Mouse (Mus musculus): Measurements from ENCODE around the gene Olfr339.
"Not testable (repeated sequence)": the region's sequence is repeated elsewhere in the genome, so short reads cannot be mapped to it uniquely, and the experiment has no call there.

Gene Olfr339

DNA sequence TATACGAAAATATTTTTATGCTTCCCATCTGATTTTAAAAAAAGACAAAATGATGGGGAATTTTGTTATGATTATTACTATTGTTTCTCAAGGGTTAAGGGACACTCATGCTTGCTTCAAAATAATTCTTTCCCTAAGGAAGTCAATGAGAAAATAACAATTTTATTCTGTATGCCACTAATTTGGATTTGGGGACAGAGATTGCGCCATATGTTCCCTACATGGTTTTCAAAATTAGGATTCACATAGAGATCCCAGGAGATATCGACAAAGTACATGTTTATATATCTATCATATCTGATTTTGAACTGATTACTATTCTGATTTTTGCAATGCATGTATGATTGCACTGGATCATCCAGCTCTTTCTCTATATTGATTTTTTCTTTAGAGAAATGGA, at the start of gene Olfr339:
Gene Olfr339, plus strand, starts transcription at position 301 of the 400 bp plus-strand sequence.
- no peak for DNase-seq (ENCODE audit: extremely low spot score, low spot score)

DNA sequence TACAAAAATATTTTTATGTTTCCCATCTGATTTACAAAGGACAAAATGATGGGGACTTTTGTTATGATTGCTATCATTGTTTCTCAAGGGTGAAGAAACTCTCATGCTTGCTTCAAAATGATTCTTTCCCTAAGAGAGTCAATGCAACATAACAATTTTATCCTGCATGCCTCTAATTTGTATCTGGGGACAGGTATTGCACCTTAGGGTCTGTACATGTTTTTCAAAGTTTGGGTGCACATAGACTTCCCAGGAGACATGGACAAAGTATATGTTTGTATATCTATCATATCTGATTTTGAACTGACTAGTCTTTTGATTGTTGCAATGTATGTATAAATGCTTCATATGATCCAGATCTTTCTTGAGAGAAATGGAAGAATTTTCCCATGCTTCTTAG, 45.5 kb upstream of the Olfr339 start, which contains the start of gene Olfr338:
Gene Olfr338, plus strand, starts transcription at position 301 of the 400 bp plus-strand sequence.
- no peak for DNase-seq (ENCODE audit: extremely low spot score, low spot score)

DNA sequence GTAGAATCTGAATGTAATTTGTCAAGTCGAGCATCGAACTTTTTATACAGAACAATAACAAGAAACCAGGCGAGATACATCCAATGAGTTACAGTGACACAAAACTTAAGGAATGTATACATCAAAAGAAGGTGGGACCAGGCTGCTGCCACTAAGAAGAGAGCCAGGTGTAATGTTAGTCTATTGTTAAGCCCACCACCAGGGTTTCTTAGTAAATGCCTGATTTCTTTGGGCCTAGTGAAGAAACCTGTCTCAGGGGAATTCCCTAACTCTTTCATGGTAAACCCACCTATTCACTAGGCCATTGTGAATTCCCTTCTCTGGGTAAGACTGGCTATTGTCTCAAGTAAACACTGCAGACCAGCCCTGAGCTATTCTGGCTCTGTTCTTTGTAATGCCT, 3.6 kb upstream of the Olfr339 start:
- not testable (repeated sequence) for DNase-seq (ENCODE audit: extremely low spot score, low spot score)

DNA sequence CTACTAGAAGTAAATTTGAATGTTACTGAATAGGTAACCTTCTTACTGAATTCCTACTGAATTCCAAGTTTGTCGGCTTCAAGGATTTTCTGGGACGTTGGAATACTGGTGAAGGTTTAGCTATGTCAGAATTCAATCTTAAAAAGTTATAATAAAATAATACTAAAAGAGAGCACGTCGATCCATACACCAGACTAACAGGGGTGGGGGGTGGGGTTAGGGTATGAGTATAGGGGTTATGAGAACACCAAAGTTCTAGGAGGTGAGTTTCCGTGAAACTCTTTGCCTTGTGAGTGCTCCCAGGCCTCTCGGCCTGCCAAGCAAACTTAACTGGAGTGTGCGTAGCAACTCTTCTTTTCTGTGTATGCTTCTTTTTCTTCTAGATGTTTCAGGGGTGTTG, 3.2 kb upstream of the Olfr339 start:
- DNase-seq (ENCODE audit: extremely low spot score, low spot score), result not testable (repeated sequence)

DNA sequence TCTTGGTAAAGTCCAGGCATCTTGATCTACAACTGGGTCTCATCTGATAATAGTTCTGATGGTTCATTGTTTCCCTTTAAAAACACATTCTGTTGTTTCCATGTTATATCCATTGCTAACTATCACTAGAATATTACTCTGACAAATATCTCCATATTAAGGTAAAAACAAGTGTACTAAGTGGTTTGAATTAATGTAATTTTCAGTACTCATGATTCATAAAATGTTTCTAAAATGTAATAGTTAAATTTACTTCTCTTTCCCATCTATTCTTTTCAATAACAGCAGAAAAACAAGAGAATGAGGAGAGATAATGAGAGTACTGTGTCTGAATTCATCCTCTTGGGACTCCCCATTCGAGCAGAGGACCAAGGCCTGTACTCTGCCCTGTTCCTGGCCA, 33.5 kb downstream of the Olfr339 start, which contains the start of gene Olfr340:
Gene Olfr340, plus strand, starts transcription at position 301 of the 400 bp plus-strand sequence.
- DNase-seq (ENCODE audit: extremely low spot score, low spot score), result no peak

DNA sequence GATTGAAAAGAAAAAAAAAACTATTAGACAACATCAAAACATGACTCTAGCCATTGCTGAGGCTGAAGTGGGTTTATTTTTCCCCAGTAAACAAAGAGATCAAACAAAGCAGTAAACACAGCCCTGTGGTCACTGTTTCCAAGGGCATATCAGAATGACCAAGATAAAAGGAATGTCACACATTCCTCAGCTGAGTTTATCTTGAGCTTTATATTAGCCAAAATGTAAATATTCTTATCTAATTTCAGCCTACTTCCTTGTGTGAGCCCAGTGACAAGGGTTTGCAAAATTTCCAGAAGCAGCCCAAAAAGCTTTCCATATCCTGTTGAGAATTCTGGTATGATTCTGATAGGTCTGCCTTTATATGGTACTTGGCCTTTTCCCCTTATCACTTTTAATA, 54.9 kb downstream of the Olfr339 start:
- DNase-seq (ENCODE audit: extremely low spot score, low spot score), result no peak
